Mouse (Mus musculus) limb, embryonic 11.5 days (tissue): ENCODE measurements at regions not wholly inside any gene's neighbourhood (a gene's known extent, or its start where the extent isn't known, plus 50 kb on each side); places are given as distances from the start of the nearest gene placed in this dataset.

Source experiments
- ATAC-seq: fragments of 200-750 bp; cut with Nextera tagmentation; 2 replicates; pipeline ENCODE4 v1.8.0; 2017; ENCODE audit warnings: low read depth; ENCODE audit not compliant: insufficient number of reproducible peaks, low FRiP score, low TSS enrichment
- DNase-seq: peaks from one replicate; pipeline ENCODE4 v3.0.0-alpha.2; 2015; ENCODE audit warnings: low spot score
- H3K27ac ChIP-seq: fragments of 300-500 bp; sonication (generic); replicated peaks from 2 replicates; pipeline ENCODE4 v1.5.1; 2014; ENCODE audit warnings: low read depth, mild to moderate bottlenecking, low read length
- H3K27me3 ChIP-seq: fragments of 300-500 bp; sonication (generic); 2 replicates; pipeline ENCODE4 v1.6.1; 2014; ENCODE audit warnings: mild to moderate bottlenecking, low read length, mixed read lengths; ENCODE audit not compliant: control insufficient read depth, insufficient read depth
- H3K36me3 ChIP-seq: fragments of 300-500 bp; sonication (generic); 2 replicates; pipeline ENCODE4 v1.6.1; 2014; ENCODE audit warnings: mild to moderate bottlenecking, low read length, moderate library complexity, mixed read lengths; ENCODE audit not compliant: control insufficient read depth, insufficient read depth
- H3K4me1 ChIP-seq: fragments of 300-500 bp; sonication (generic); 2 replicates; pipeline ENCODE4 v1.6.1; 2014; ENCODE audit warnings: low read length, mixed read lengths; ENCODE audit not compliant: control insufficient read depth, insufficient read depth
- H3K4me2 ChIP-seq: fragments of 300-500 bp; sonication (generic); 2 replicates; pipeline ENCODE4 v1.6.1; 2014; ENCODE audit warnings: low read depth, mild to moderate bottlenecking, moderate library complexity; ENCODE audit not compliant: severe bottlenecking
- H3K4me3 ChIP-seq: fragments of 300-500 bp; sonication (generic); 2 replicates; pipeline ENCODE4 v1.5.1; 2014; ENCODE audit warnings: low read depth, low read length
- H3K9ac ChIP-seq: fragments of 300-500 bp; sonication (generic); 2 replicates; pipeline ENCODE4 v1.6.1; 2014; ENCODE audit warnings: mild to moderate bottlenecking, low read length
- H3K9me3 ChIP-seq: fragments of 300-500 bp; sonication (generic); 2 replicates; pipeline ENCODE4 v1.6.1; 2016; ENCODE audit warnings: low read length; ENCODE audit not compliant: control insufficient read depth
- WGBS: fragments of 180-500 bp; shearing (Covaris S2); extraction: QIAGEN DNeasy Blood & Tissue Kit; methylation state at CpG from one replicate; pipeline ENCODE4 v1.1.7; 2014; 5-methylcytosine and 5-hydroxymethylcytosine counted together

GRCm38 (mm10) chr9:46592908-46593307 lies 273.1 kb upstream of the 4931429L15Rik start:
- no peak for ATAC-seq
- WGBS, result 89% methylated on average over 7 of the region's 7 CpGs
- H3K9ac ChIP-seq, result no peak overlapping the region
- H3K36me3 ChIP-seq, result no peaks in the 10 kb centered on the region
- DNase-seq, result no peak
- no peak overlapping the region for H3K4me3 ChIP-seq
- no peaks in the 10 kb centered on the region for H3K4me1 ChIP-seq
- no peak overlapping the region for H3K27ac ChIP-seq
- no peaks in the 10 kb centered on the region for H3K9me3 ChIP-seq
- no peaks in the 10 kb centered on the region for H3K27me3 ChIP-seq
- H3K4me2 ChIP-seq, result no peak overlapping the region

- WGBS, result 79% methylated on average over 8 of the region's 8 CpGs
- no peak overlapping the region for H3K27ac ChIP-seq
- no peaks in the 10 kb centered on the region for H3K27me3 ChIP-seq
- no peak overlapping the region for H3K4me3 ChIP-seq
- no peak for ATAC-seq
- no peaks in the 10 kb centered on the region for H3K9me3 ChIP-seq
- H3K36me3 ChIP-seq, result no peaks in the 10 kb centered on the region
- no peak for DNase-seq
- H3K9ac ChIP-seq, result no peak overlapping the region
- H3K4me2 ChIP-seq, result no peak overlapping the region
- no peaks in the 10 kb centered on the region for H3K4me1 ChIP-seq
These were observed 267.0 kb upstream of the 4931429L15Rik start for GRCm38 (mm10) chr9:46586818-46587217.

GRCm38 (mm10) chr9:46581844-46582243 lies 262.1 kb upstream of the 4931429L15Rik start:
- no peaks in the 10 kb centered on the region for H3K9me3 ChIP-seq
- no peaks in the 10 kb centered on the region for H3K4me1 ChIP-seq
- H3K27me3 ChIP-seq, result no peaks in the 10 kb centered on the region
- H3K4me3 ChIP-seq, result no peak overlapping the region
- H3K27ac ChIP-seq, result no peak overlapping the region
- no peaks in the 10 kb centered on the region for H3K36me3 ChIP-seq
- no peak overlapping the region for H3K4me2 ChIP-seq
- DNase-seq, result no peak
- 46% methylated on average over 4 of the region's 4 CpGs for WGBS
- ATAC-seq, result no peak
- H3K9ac ChIP-seq, result no peak overlapping the region

GRCm38 (mm10) chr9:46562301-46562700 lies 242.5 kb upstream of the 4931429L15Rik start:
- no peaks in the 10 kb centered on the region for H3K36me3 ChIP-seq
- no peak for ATAC-seq
- 87% methylated on average over 4 of the region's 4 CpGs for WGBS

GRCm38 (mm10) chr9:46558481-46558880 lies 238.7 kb upstream of the 4931429L15Rik start:
- Histone ChIP-seq H3K27ac (no peak overlapping the region), H3K9me3 (no peaks in the 10 kb centered on the region; the same call in 1 of the 2 replicates), H3K27me3 (no peaks in the 10 kb centered on the region), H3K9ac (no peak overlapping the region), H3K36me3 (no peaks in the 10 kb centered on the region), H3K4me2 (no peak overlapping the region), H3K4me3 (no peak overlapping the region), H3K4me1 (no peaks in the 10 kb centered on the region)
- ATAC-seq, result no peak
- 93% methylated on average over 5 of the region's 5 CpGs for WGBS
- no peak for DNase-seq

More at GRCm38 (mm10) chr9:46562301-46562700, 242.5 kb upstream of the 4931429L15Rik start:
- DNase-seq, result no peak
- no peaks in the 10 kb centered on the region for H3K27me3 ChIP-seq
- no peak overlapping the region for H3K27ac ChIP-seq
- no peak overlapping the region for H3K4me2 ChIP-seq
- no peak overlapping the region for H3K9ac ChIP-seq
- no peaks in the 10 kb centered on the region for H3K4me1 ChIP-seq
- no peak overlapping the region for H3K4me3 ChIP-seq
- H3K9me3 ChIP-seq, result no peaks in the 10 kb centered on the region

GRCm38 (mm10) chr9:46557781-46558180 lies 238.0 kb upstream of the 4931429L15Rik start:
- no peak overlapping the region for H3K9ac ChIP-seq
- H3K4me2 ChIP-seq, result no peak overlapping the region
- H3K9me3 ChIP-seq, result no peaks in the 10 kb centered on the region; the same call in 1 of the 2 replicates
- no peaks in the 10 kb centered on the region for H3K4me1 ChIP-seq
- DNase-seq (no peak), ATAC-seq (no peak)
- no peaks in the 10 kb centered on the region for H3K36me3 ChIP-seq
- no peak overlapping the region for H3K4me3 ChIP-seq
- WGBS, result 33% methylated on average over 5 of the region's 5 CpGs
- H3K27me3 ChIP-seq, result no peaks in the 10 kb centered on the region
- no peak overlapping the region for H3K27ac ChIP-seq

- no peaks in the 10 kb centered on the region for H3K27me3 ChIP-seq
- H3K9me3 ChIP-seq, result no peaks in the 10 kb centered on the region; the same call in 1 of the 2 replicates
- no peak overlapping the region for H3K4me3 ChIP-seq
- 54% methylated on average over 6 of the region's 6 CpGs for WGBS
- no peaks in the 10 kb centered on the region for H3K36me3 ChIP-seq
- no peaks in the 10 kb centered on the region for H3K4me1 ChIP-seq
- DNase-seq (no peak), ATAC-seq (no peak)
- H3K27ac ChIP-seq, result no peak overlapping the region
- H3K4me2 ChIP-seq, result no peak overlapping the region
- H3K9ac ChIP-seq, result no peak overlapping the region
These were observed 235.4 kb upstream of the 4931429L15Rik start for GRCm38 (mm10) chr9:46555156-46555555.

GRCm38 (mm10) chr9:46554586-46555152 lies 234.9 kb upstream of the 4931429L15Rik start:
- H3K4me1 ChIP-seq, result no peaks in the 10 kb centered on the region
- no peak for DNase-seq
- H3K27me3 ChIP-seq, result no peaks in the 10 kb centered on the region
- 81% methylated on average over 6 of the region's 6 CpGs for WGBS
- no peak for ATAC-seq
- H3K27ac ChIP-seq, result no peak overlapping the region
- H3K4me3 ChIP-seq, result no peak overlapping the region
- H3K9me3 ChIP-seq, result no peaks in the 10 kb centered on the region; the same call in 1 of the 2 replicates
- H3K36me3 ChIP-seq, result no peaks in the 10 kb centered on the region
- H3K9ac ChIP-seq, result no peak overlapping the region
- H3K4me2 ChIP-seq, result no peak overlapping the region

- Histone ChIP-seq H3K9me3 (no peaks in the 10 kb centered on the region), H3K4me3 (no peak overlapping the region), H3K4me1 (no peaks in the 10 kb centered on the region), H3K36me3 (no peaks in the 10 kb centered on the region), H3K4me2 (no peak overlapping the region), H3K27ac (no peak overlapping the region), H3K27me3 (no peaks in the 10 kb centered on the region; the same call in 1 of the 2 replicates), H3K9ac (no peak overlapping the region)
- ATAC-seq (no peak), DNase-seq (no peak)
- WGBS, result 87% methylated on average over 4 of the region's 4 CpGs
These were observed 229.6 kb upstream of the 4931429L15Rik start for GRCm38 (mm10) chr9:46549416-46549815.
